Mouse (Mus musculus) megakaryocyte, adult 5-6 weeks (primary cell): ENCODE measurements around the gene Rif1. TPM values are rescaled to one million over a fixed set of nuclear protein-coding genes. Genes with fewer than 3 reads are reported as not detected.
"Not testable (repeated sequence)": the region's sequence is repeated elsewhere in the genome, so short reads cannot be mapped to it uniquely, and the experiment has no call there.

ENCODE experiments used
- ATAC-seq: 2 replicates; pipeline ENCODE4 v1.8.0; 2016; ENCODE audit warnings: mild to moderate bottlenecking, inconsistent platforms; ENCODE audit not compliant: poor library complexity, severe bottlenecking
- total RNA-seq, 2 experiments: library from RNA; stranded (forward) in 1 of 2; stranded (reverse) in 1 of 2; fragments of 153-499, 151-499 nt in 1 of 2; fragments of 221-1000, 200-1000 nt in 1 of 2; gene quantifications; 2 replicates each; pipeline versions ENCODE4 v1.2.3 to v1.2.4; 2015 to 2017

The Rif1 gene
- total RNA-seq, 2 experiments from 2014 or later = 48.3 to 51.0 TPM

DNA sequence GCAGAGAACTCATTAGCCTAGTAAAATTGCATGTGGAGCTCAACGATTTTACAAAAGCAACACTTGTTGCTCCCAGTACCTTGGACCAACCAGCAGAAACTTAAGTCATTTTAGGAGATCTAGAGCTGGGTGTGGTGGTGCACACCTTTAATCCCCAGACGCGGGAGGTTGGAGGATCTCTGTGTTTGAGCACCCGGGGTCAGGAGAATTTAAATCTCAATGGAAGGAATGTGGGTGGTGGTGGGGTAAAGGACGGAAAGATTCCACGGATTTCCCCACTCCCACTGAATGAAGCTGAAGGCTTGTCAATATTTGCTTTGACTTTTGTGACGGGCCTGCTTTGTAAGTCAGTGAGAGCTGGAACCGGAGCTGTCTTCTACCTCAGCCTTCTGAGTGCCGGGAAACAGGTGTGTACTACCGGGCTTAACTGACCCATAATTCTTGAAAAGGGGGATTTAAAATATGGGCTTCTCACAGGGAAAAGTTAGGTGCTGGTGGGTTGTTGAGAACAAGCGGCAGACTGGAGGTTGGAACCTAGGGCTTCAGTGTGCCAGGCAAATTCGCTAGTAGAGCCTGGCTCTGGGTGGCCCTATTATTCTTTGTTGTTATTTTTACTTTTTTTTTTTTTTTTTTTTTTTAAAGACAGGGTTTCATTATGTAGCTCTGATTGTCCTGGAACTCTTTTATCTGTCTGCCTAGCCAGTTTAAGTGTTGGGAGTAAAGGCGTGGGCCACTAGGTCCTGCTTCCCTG lies 1.2 kb upstream of the Rif1 start:
- no peak for ATAC-seq

- no peak for ATAC-seq
Observed at GRCm38 (mm10) chr2:52072065-52072490, 554 bp upstream of the Rif1 start.

GRCm38 (mm10) chr2:52073141-52073904 lies 691 bp downstream of the Rif1 start:
- ATAC-seq = peak; percentile 53

- no peak for ATAC-seq
Observed at GRCm38 (mm10) chr2:52078666-52079065, 6.0 kb downstream of the Rif1 start.

GRCm38 (mm10) chr2:52084013-52084412 lies 11.4 kb downstream of the Rif1 start:
- no peak for ATAC-seq

DNA sequence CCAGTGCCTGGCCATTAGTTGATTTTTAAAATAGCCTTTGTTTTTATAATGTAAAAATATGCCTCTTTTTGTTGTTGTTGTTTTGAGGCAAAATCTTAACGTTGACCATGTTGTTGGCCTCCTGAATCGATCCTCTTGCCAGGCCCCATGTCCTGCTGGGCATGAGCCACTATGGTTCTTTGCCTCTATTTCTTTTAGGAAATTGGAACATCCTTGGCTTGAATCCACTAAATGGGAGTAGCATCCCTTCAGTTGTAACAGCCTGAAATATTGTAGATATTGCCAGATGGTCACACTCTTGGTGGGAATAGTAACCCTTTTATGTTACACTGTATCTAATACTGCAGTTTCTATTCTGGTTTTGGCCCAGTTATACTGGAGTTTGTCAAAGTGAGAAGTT lies 11.9 kb downstream of the Rif1 start:
- no peak for ATAC-seq

GRCm38 (mm10) chr2:52114086-52114485 lies 41.5 kb downstream of the Rif1 start:
- ATAC-seq = no peak

GRCm38 (mm10) chr2:52131370-52131769 lies 58.7 kb downstream of the Rif1 start:
- ATAC-seq = not testable (repeated sequence)

DNA sequence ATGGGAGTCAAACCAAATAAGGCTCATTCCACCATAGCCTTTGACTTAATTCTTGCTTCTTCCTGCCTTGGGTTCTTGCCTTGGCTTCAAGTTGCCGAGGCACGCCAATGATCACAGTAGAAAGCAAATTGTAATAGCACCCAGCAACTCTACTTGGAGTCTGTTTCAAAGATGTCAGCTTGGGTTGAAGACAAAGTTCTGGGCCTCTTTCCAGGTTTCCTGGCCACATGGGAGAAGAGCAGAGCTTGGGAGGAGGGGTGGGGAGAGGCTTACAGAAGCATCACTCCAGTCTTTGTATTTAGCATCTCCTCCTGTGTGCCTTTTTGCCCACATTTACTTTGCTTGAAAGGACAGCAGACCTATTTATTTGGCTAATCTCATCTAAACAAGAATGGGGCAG lies 60.7 kb downstream of the Rif1 start:
- no peak for ATAC-seq

DNA sequence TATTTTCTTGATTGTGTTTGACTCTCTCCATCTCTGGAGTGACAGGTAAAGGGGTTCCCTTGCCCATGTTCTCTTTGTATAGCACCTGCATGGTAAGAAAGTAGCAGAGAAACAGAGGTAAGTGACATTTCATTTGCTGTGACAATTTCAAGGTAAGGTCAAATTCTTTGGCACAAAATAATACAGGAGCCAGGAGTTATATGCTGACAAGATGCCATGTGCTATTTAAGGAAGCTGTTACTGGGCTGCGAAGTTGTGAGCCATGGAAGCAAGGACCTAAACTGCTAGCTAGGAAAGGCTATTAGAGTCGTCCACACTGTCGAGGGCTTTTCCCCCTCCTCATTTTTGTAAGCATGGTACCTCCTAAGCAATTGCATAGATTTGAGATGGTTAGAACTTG lies 80.4 kb downstream of the Rif1 start:
- no peak for ATAC-seq

GRCm38 (mm10) chr2:52169243-52170005 lies 96.8 kb downstream of the Rif1 start:
- ATAC-seq = no peak

Other genes starting within 250 kb of the Rif1 start
- 56.6 and 63.6 TPM in 2 replicates for gene Rbm43, start 137.7 kb upstream of the Rif1 start, total RNA-seq (2015)
- gene Rbm43, start 137.7 kb upstream of the Rif1 start, total RNA-seq (2017) = 32.9 and 39.2 TPM in 2 replicates
- gene Nmi, start 99.3 kb upstream of the Rif1 start, total RNA-seq (2015) = 50.0 and 64.0 TPM in 2 replicates
- gene Nmi, start 99.3 kb upstream of the Rif1 start, total RNA-seq (2017) = 86.5 and 104 TPM in 2 replicates
- gene Tnfaip6, start 34.8 kb upstream of the Rif1 start, total RNA-seq (2015) = 0.56 and 0.93 TPM in 2 replicates
- gene Tnfaip6, start 34.8 kb upstream of the Rif1 start, total RNA-seq (2017) = 0.94 and 1.1 TPM in 2 replicates